Mouse (Mus musculus): ENCODE measurements around the gene Akt3.

DNA sequence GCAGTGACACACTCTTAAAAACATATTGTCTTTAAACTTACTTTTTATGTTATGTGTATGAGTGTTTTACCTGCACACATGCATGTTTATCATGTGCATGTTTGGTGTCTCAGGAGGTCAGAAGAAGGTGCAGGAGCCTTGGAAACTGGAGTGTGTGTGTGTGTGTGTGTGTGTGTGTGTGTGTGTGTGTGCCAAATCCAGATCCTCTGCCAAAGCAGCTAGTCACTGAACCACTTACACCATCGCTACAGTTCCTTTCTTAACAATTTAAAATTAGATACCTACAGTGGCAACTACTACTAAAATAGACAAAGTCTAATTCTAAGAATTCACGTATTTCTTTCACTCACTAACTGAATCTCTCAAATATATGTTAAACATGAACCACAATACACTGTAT is 209.2 kb downstream of the Akt3 start:
- no peak for TF ChIP-seq CTCF (conservative IDR thresholded peaks at IDR 0.05; ENCODE audit: low read length)
- TF ChIP-seq NANOG (IDR thresholded peaks at IDR 0.05; ENCODE audit: borderline replicate concordance, low read length) = no peak
- TF ChIP-seq POU5F1 (IDR thresholded peaks at IDR 0.05; ENCODE audit: borderline replicate concordance, low read length) = no peak

Data from E14TG2a.4 (cell line).